Mouse (Mus musculus) heart, embryonic 12.5 days (tissue): ENCODE measurements around the gene Arid4a. TPM values are rescaled to one million over a fixed set of nuclear protein-coding genes. Genes with fewer than 3 reads are reported as not detected.

Experiments
- ATAC-seq: fragments of 200-750 bp; cut with Nextera tagmentation; 2 replicates; pipeline ENCODE4 v1.8.0; 2017; ENCODE audit warnings: moderate TSS enrichment, moderate library complexity; ENCODE audit not compliant: insufficient number of reproducible peaks, low FRiP score
- H3K27ac ChIP-seq: fragments of 300-500 bp; sonication (generic); 2 replicates; pipeline ENCODE4 v1.5.1; 2016; ENCODE audit warnings: mild to moderate bottlenecking, moderate library complexity; ENCODE audit not compliant: poor library complexity, severe bottlenecking
- H3K27me3 ChIP-seq: fragments of 300-500 bp; sonication (generic); replicated peaks from 2 replicates; pipeline ENCODE4 v1.6.1; 2016; ENCODE audit warnings: mild to moderate bottlenecking, moderate library complexity
- H3K36me3 ChIP-seq: fragments of 300-500 bp; sonication (generic); 2 replicates; pipeline ENCODE4 v1.6.1; 2016; ENCODE audit warnings: mild to moderate bottlenecking, moderate library complexity
- H3K4me1 ChIP-seq: fragments of 300-500 bp; sonication (generic); replicated peaks from 2 replicates; pipeline ENCODE4 v1.6.1; 2016; ENCODE audit warnings: mild to moderate bottlenecking
- H3K4me2 ChIP-seq: fragments of 300-500 bp; sonication (generic); 2 replicates; pipeline ENCODE4 v1.6.1; 2016; ENCODE audit warnings: mild to moderate bottlenecking, moderate library complexity
- H3K4me3 ChIP-seq: fragments of 300-500 bp; sonication (generic); 2 replicates; pipeline ENCODE4 v1.5.1; 2016; ENCODE audit warnings: mild to moderate bottlenecking
- H3K9ac ChIP-seq: fragments of 300-500 bp; sonication (generic); 2 replicates; pipeline ENCODE4 v1.6.1; 2016; ENCODE audit warnings: mild to moderate bottlenecking, moderate library complexity
- H3K9me3 ChIP-seq: fragments of 300-500 bp; sonication (generic); replicated peaks from 2 replicates; pipeline ENCODE4 v1.6.1; 2016; ENCODE audit warnings: mild to moderate bottlenecking, moderate library complexity
- WGBS: fragments of 180-500 bp; shearing (Covaris S2); methylation state at CpG from one replicate; pipeline ENCODE4 v1.1.7; 2016; 5-methylcytosine and 5-hydroxymethylcytosine counted together
- polyA plus RNA-seq: library from polyadenylated mRNA; unstranded; fragments of >200 nt; fragmentation: Nextera tagmentation; extraction: Ambion mirVana; gene quantifications from 2 replicates; pipeline ENCODE4 v1.2.1, GENCODE M21; 2016

Gene Arid4a
- polyA plus RNA-seq, 1 experiment from 2014 or later, result 25.3 TPM

DNA sequence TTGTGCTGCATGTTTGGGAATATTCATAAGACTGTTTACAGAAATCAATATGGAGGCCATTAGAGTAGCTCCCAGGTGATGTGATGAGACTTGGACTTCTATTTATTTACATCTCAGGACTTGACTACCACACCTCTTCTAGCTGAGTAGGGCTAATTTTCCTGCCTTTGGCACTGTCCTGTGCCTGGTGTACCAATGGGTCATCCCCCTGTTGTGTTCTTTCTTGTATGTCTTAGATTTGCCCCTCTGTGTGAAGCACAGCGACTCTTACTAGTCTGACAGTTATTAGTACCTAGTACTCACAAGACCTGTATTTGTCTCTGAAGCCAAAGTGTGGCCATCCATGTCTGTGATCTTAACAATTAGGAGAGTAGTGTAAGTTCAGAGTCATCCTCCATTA lies 26.7 kb downstream of the Arid4a start:
- Histone ChIP-seq H3K27ac (no peak overlapping the region), H3K9ac (no peak overlapping the region), H3K9me3 (no peaks in the 10 kb centered on the region), H3K4me1 (no peaks in the 10 kb centered on the region), H3K36me3 (peaks cover 71% of the 10 kb centered on the region), H3K4me3 (no peak overlapping the region), H3K27me3 (no peaks in the 10 kb centered on the region), H3K4me2 (no peak overlapping the region)
- no peak for ATAC-seq
- WGBS, result 96% methylated on average over 1 of the region's 1 CpGs

GRCm38 (mm10) chr12:71043571-71043970 lies 27.8 kb downstream of the Arid4a start:
- 88% methylated on average over 3 of the region's 3 CpGs for WGBS
- H3K27me3 ChIP-seq, result no peaks in the 10 kb centered on the region
- H3K4me2 ChIP-seq, result no peak overlapping the region
- no peak overlapping the region for H3K9ac ChIP-seq
- ATAC-seq, result no peak
- no peak overlapping the region for H3K27ac ChIP-seq
- 0 out of 2 replicates have a peak, but pooled peaks cover 2% of the 10 kb centered on the region for H3K4me1 ChIP-seq
- no peak overlapping the region for H3K4me3 ChIP-seq
- H3K36me3 ChIP-seq, result peaks cover 64% of the 10 kb centered on the region
- no peaks in the 10 kb centered on the region for H3K9me3 ChIP-seq

DNA sequence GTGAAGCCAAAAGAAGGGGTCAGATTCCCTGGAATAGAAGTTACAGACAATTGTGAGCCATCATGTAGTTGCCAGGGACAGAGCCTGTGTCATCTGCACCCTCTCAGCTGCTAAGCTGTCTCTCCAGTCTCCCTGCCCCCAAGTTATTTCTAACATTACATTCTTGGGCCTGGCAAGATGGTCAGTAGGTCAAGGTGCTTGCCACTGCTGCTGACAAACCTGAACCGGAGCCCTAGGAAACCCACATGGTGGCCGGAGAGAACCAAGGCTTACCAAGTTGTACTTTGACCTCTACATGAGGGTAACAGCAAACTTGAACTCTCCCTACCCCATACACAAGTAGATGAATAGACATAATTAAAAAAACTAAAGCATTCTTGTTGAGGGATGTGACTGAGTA lies 28.7 kb downstream of the Arid4a start:
- Histone ChIP-seq H3K9me3 (no peaks in the 10 kb centered on the region), H3K4me1 (peaks cover 5% of the 10 kb centered on the region; the same call in 1 of the 2 replicates), H3K9ac (no peak overlapping the region), H3K4me2 (no peak overlapping the region), H3K27me3 (no peaks in the 10 kb centered on the region), H3K27ac (no peak overlapping the region), H3K36me3 (peaks cover 57% of the 10 kb centered on the region), H3K4me3 (no peak overlapping the region)
- WGBS, result 98% methylated on average over 2 of the region's 2 CpGs
- ATAC-seq, result no peak

- Histone ChIP-seq H3K4me1 (peaks cover 10% of the 10 kb centered on the region; the same call in 1 of the 2 replicates), H3K27ac (no peak overlapping the region), H3K27me3 (no peaks in the 10 kb centered on the region), H3K9me3 (no peaks in the 10 kb centered on the region), H3K4me2 (no peak overlapping the region), H3K9ac (no peak overlapping the region), H3K4me3 (no peak overlapping the region), H3K36me3 (peaks cover 38% of the 10 kb centered on the region)
- no peak for ATAC-seq
- 94% methylated on average over 4 of the region's 4 CpGs for WGBS
Measured at GRCm38 (mm10) chr12:71046501-71046900, 30.7 kb downstream of the Arid4a start.

- no peaks in the 10 kb centered on the region for H3K27me3 ChIP-seq
- no peak for ATAC-seq
- 71% methylated on average over 8 of the region's 8 CpGs for WGBS
- no peak overlapping the region for H3K4me3 ChIP-seq
- H3K27ac ChIP-seq, result peak overlapping the region; percentile 70
- H3K9me3 ChIP-seq, result no peaks in the 10 kb centered on the region
- peak overlapping the region; percentile 55 for H3K4me2 ChIP-seq
- H3K4me1 ChIP-seq, result peaks cover 18% of the 10 kb centered on the region
- peaks cover 27% of the 10 kb centered on the region for H3K36me3 ChIP-seq
- H3K9ac ChIP-seq, result peak overlapping the region; percentile 16; the same call in 1 of the 2 replicates
Measured at GRCm38 (mm10) chr12:71047473-71048078, 31.8 kb downstream of the Arid4a start.

DNA sequence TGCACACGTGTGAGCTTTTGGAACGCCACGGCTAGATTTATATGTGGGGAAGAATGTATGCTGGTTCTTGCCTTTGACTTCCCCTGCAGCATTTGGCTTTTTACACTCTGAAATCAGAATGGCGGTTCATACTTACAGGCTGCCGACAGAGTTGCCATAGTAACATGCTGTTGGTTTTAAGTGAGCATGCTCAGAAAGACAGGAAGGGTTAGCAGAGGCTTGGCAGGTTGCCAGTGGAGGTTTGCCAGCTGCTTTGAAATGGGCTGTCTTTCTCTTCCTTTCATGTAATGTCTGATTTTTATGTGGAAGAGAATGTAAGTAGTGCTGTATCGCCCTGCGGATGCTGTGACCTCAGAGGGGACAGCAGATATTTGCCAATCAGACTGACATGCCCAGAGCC lies 32.3 kb downstream of the Arid4a start:
- peak; percentile 73 for ATAC-seq
- Histone ChIP-seq H3K27ac (peak overlapping the region; percentile 70), H3K36me3 (peaks cover 25% of the 10 kb centered on the region), H3K9ac (no peak overlapping the region; the same call in 1 of the 2 replicates), H3K27me3 (no peaks in the 10 kb centered on the region), H3K9me3 (no peaks in the 10 kb centered on the region), H3K4me2 (peak overlapping the region; percentile 55), H3K4me3 (no peak overlapping the region), H3K4me1 (peaks cover 24% of the 10 kb centered on the region)
- WGBS, result 43% methylated on average over 7 of the region's 7 CpGs

- Histone ChIP-seq H3K9ac (no peak overlapping the region), H3K4me3 (no peak overlapping the region), H3K9me3 (no peaks in the 10 kb centered on the region), H3K4me1 (peaks cover 26% of the 10 kb centered on the region), H3K27ac (0 out of 2 replicates have a peak overlapping the region, but pooled peaks have one; percentile 70), H3K4me2 (peak overlapping the region; percentile 55), H3K27me3 (no peaks in the 10 kb centered on the region), H3K36me3 (peaks cover 25% of the 10 kb centered on the region)
- WGBS, result 60% methylated on average over 1 of the region's 1 CpGs
- ATAC-seq, result no peak
Measured at GRCm38 (mm10) chr12:71048561-71048960, 32.8 kb downstream of the Arid4a start.

- WGBS, result 86% methylated on average over 10 of the region's 10 CpGs
- Histone ChIP-seq H3K27ac (no peak overlapping the region), H3K36me3 (peaks cover 17% of the 10 kb centered on the region)
Measured at GRCm38 (mm10) chr12:71049596-71050265, 33.9 kb downstream of the Arid4a start.

GRCm38 (mm10) chr12:71051079-71051478 lies 35.3 kb downstream of the Arid4a start:
- Histone ChIP-seq H3K27ac (no peak overlapping the region), H3K4me1 (peaks cover 31% of the 10 kb centered on the region), H3K9me3 (no peaks in the 10 kb centered on the region), H3K4me2 (no peak overlapping the region), H3K36me3 (peaks cover 12% of the 10 kb centered on the region), H3K27me3 (no peaks in the 10 kb centered on the region), H3K4me3 (no peak overlapping the region), H3K9ac (no peak overlapping the region)
- 83% methylated on average over 3 of the region's 3 CpGs for WGBS
- ATAC-seq, result no peak

More at GRCm38 (mm10) chr12:71049596-71050265, 33.9 kb downstream of the Arid4a start:
- Histone ChIP-seq H3K4me2 (no peak overlapping the region), H3K27me3 (no peaks in the 10 kb centered on the region), H3K9ac (no peak overlapping the region), H3K4me1 (peaks cover 31% of the 10 kb centered on the region), H3K4me3 (no peak overlapping the region), H3K9me3 (no peaks in the 10 kb centered on the region)
- no peak for ATAC-seq

DNA sequence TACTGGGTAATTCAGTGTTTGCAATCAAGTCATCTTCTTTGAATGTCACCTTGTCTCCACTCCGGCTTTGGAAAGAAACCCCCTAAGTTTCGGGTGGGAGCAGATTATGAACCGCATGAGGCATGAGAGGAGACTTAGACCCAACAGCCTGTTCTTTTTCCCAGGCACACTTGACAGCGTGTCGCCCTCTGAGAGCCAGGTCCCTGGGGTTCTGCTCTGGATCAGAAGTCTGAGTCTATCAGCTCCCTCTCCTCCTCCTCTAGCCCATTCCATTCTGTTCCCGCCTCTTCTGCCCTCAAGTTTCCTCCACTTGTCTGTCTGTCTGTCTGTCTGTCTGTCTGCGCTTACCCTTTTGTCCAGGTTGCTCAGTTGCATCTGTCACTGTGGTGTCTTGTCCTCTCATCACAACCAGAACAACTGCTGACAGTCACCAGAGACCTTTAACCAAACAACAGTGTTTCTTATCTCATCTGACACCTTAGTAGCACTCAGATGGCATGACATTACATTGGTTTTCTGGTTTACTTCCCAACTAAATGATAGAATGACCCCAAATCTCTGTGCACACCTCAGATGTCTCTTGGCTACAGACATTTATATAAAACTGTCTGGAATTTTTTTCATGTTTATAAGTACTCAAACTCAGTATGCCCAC lies 36.7 kb downstream of the Arid4a start:
- H3K36me3 ChIP-seq, result peaks cover 11% of the 10 kb centered on the region
- no peaks in the 10 kb centered on the region for H3K9me3 ChIP-seq
- H3K4me1 ChIP-seq, result peaks cover 31% of the 10 kb centered on the region
- peak overlapping the region; percentile 66 for H3K27ac ChIP-seq
- no peak overlapping the region for H3K4me3 ChIP-seq
- 36% methylated on average over 7 of the region's 7 CpGs for WGBS
- H3K27me3 ChIP-seq, result no peaks in the 10 kb centered on the region
- H3K9ac ChIP-seq, result no peak overlapping the region
- no peak overlapping the region for H3K4me2 ChIP-seq
- ATAC-seq, result no peak

- no peak overlapping the region for H3K4me2 ChIP-seq
- H3K9me3 ChIP-seq, result no peaks in the 10 kb centered on the region
- H3K27ac ChIP-seq, result no peak overlapping the region
- no peak for ATAC-seq
- no peak overlapping the region for H3K4me3 ChIP-seq
- WGBS, result 38% methylated on average over 1 of the region's 1 CpGs
- H3K9ac ChIP-seq, result no peak overlapping the region
- H3K27me3 ChIP-seq, result no peaks in the 10 kb centered on the region
- peaks cover 31% of the 10 kb centered on the region for H3K4me1 ChIP-seq
- H3K36me3 ChIP-seq, result peaks cover 11% of the 10 kb centered on the region
Measured at GRCm38 (mm10) chr12:71053031-71053430, 37.2 kb downstream of the Arid4a start.
